Mouse (Mus musculus) brain, embryonic 18.5 days (tissue): ENCODE measurements around the gene Gsn.
A peak's percentile ranks its signal among the peaks of the same experiment; 100 is the strongest.

ENCODE experiments used
- DNase-seq: peaks from one replicate; pipeline ENCODE4 v3.0.0-alpha.2; 2012; ENCODE audit warnings: low read depth, low spot score

Gene Gsn

GRCm38 (mm10) chr2:35253751-35254150 lies 2.4 kb upstream of the Gsn start:
- no peak for DNase-seq

GRCm38 (mm10) chr2:35255004-35255403 lies 1.2 kb upstream of the Gsn start:
- DNase-seq, result no peak

DNA sequence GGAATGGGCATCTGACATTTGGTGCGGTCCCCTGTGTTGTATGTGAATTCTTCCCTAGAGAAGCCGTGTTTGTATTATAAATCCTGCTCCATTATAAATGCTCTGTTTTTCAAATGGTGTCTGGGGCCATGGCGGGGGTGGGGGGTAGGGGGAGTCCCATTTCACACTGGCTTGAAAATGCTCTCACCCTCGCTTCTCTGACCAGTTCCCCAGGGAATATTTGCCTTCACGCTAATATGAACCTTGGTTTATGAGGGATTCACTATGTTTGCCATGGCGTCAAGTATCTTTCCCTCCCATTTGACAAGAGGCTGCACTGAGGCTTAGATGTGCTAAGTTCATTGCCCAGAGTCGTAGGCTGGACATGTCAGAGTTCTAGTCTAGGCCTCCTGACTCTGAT lies 718 bp upstream of the Gsn start:
- DNase-seq, result no peak

GRCm38 (mm10) chr2:35256932-35257331 lies 752 bp downstream of the Gsn start:
- DNase-seq, result no peak

DNA sequence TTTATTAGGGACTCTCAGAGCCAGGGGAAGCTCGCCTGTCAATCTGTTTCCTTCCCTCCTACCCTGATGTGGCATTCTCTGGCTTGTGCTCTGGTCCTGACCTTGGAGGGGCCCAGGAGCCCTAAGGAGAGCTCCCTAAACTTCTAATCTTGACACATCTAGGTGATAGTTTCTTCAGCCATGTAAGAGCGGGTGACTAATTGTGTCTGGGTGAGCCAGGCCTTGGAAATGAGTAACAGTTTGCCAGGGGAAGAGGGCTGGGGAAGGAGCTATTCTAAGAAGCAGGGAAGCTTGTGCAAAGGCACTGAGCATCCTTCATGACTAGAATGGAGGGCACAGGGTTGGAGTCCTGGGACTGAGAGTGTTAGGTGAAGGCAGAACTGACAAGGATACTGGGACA lies 1.7 kb downstream of the Gsn start:
- DNase-seq, result no peak

- no peak for DNase-seq
These were observed 2.4 kb downstream of the Gsn start for GRCm38 (mm10) chr2:35258590-35258989.

DNA sequence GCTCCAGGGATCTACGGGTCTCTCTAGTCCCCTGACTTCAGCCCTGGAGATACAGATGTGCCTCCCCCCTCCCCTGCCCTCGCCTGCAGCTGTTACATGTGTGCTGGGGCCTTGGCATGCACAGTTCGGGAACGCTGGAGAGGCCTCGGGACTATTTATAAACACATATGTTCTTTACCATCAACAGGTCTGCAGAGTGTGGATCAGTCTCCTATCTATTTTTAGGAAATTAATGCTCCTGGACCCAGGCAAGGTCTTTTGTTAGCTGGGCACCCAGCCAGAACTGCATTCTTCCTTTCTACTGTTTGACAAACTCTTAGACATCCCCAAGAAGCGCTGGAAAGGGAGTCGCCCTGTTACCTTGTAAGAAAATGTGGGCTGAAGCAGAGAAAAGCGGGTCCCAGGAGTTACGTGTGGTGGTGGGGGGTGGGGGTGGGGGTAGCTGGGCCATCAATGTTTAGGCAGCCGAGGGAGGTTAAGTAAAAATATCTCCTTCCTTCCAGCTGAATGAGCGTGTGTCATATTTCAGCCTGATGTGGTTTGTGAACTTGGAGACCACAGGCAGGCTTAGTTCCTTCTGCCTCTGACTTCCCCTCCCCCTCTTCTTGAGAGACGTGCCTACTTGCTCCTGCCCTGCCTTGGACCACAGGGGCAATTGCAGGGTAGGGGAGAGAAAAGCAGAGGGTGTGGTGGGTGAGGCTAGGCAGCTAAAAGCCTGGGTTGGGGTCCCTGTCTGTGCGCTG lies 3.3 kb downstream of the Gsn start:
- DNase-seq, result no peak

GRCm38 (mm10) chr2:35260291-35260690 lies 4.1 kb downstream of the Gsn start:
- no peak for DNase-seq

- DNase-seq, result no peak
These were observed 7.9 kb downstream of the Gsn start for GRCm38 (mm10) chr2:35264095-35264494.

DNA sequence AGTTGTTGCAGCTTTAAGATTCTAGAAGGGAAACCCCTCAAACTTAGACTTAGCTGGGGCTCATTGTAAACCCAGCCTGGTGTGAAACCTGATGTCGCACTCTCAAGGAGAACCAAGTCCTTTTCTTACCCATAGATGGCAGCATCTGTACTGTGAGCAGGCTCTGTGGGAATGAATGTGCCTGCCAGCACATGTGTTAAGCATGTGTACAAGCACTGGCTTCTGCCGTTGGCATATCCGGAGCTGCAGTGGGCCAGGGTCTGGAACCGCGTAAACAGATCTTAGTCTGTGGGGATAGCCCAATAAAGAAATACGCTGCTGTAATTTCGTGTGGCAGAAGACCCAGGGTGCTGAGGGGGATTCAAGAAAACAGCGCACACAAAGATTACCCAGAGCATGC lies 9.1 kb downstream of the Gsn start:
- DNase-seq, result peak; percentile 40

GRCm38 (mm10) chr2:35265775-35266174 lies 9.6 kb downstream of the Gsn start:
- DNase-seq, result no peak

- DNase-seq, result no peak
These were observed 10.2 kb downstream of the Gsn start for GRCm38 (mm10) chr2:35266251-35266905.

DNA sequence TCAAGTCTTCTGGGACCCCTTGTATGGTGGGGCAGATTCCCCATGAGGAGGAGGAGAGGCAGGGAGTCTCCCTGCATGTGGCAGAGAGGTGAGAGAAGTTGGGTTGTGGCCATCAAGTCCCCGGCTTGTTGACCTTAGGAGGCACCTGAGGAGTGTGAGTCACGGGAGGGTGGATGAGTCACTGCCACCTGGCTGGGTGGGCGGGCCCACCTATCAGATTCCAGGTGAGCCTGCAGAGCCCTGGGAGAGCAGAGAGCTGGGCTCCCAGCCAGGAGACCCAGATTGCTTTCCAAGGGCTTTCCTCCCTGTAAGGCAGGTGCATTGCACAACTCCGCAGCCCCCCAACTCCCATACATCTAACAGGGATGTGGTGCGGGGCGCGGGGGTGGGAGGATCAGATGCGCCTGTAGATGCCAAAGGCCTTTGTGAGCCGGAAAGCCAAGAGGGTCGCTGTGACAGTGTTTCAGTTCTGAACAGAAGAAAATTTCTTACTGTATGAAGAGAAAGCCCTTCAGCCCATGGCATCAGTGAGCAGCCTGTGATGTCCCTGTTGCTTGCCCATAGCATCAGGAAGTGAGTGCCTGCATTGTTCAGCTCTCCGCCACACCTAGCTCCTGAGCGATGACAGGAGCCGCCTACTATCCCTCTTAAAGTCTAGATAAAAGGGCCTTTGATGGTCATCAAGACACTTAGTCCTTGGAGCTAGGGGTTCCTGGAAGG lies 11.1 kb downstream of the Gsn start:
- DNase-seq, result no peak

- no peak for DNase-seq
These were observed 11.8 kb downstream of the Gsn start for GRCm38 (mm10) chr2:35267876-35268566.

GRCm38 (mm10) chr2:35269136-35269535 lies 13.0 kb downstream of the Gsn start:
- no peak for DNase-seq

DNA sequence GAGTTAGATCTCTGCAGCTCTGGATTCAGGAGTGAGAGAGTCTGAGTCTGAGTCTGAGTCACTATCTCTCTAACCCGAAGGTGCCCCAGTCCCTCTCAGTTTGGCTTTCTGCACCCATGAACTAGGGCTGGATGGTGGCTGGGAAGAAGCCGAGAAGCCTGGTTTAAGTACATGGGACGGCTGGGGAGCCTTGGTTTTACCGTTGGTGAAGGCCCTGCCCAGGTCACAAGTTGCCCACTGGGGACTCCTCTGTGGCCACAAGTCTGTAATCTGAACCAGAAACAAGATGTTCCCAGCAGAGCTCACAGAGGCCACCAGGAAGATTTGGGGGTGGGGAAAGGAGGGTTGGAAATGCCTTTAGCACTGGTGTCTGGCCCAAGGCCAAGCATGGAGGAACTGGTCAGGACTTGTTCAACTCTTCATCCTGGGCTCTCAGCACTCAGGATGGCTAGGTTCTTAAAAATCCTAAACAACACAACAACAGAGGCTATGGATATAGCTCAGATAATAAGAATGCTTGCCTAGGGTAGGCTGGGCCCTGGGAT lies 13.6 kb downstream of the Gsn start:
- DNase-seq, result no peak

DNA sequence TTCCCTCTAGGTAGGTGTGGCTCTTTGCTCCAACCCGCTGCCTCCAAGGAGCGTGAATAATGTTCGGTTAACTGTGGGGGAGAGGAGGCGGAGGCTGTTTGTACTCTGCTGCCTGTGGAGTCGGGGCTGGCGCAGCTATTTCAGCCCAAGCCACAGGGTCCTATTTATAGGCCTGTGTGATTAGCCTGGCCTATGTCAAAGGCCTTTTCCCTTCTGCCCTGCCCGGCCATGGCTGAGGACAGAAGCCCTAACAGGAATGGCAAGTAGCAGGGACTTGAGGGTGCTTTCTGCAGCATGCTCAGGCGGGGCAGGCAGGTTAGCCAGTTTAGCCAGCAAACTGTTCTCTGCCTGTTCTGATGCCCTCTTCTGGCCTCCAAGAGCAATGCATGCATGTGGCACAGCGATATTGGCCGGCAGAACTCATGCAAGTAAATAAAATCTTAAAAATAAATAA lies 14.4 kb downstream of the Gsn start:
- DNase-seq, result no peak

DNA sequence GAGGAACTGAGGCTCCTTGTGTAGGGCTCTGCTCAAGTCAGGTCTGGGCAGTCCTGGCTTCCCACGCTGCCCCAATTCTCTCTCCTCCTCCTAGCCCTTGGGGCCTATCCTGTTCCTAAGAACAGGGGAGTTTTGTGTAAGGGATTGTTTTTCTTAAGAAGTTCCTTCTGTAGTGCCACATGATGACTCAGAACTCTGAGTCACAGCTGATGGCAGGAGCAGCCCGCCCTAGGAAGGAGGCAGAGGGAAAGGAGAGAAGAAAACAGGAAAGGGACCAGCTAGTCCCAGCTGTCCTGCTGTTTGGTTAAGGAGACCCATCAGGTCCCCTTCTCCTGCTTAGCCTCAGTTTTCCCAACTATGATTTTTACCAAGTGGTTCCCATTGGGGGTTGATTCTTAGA lies 15.6 kb downstream of the Gsn start:
- no peak for DNase-seq

- DNase-seq, result no peak
These were observed 16.7 kb downstream of the Gsn start for GRCm38 (mm10) chr2:35272881-35273280.

- DNase-seq, result no peak
These were observed 17.4 kb downstream of the Gsn start for GRCm38 (mm10) chr2:35273536-35273935.

GRCm38 (mm10) chr2:35277686-35278085 lies 21.5 kb downstream of the Gsn start:
- DNase-seq, result no peak
